8 mouse cellular contexts compared by ENCODE assay signal in the genomic region with DNA sequence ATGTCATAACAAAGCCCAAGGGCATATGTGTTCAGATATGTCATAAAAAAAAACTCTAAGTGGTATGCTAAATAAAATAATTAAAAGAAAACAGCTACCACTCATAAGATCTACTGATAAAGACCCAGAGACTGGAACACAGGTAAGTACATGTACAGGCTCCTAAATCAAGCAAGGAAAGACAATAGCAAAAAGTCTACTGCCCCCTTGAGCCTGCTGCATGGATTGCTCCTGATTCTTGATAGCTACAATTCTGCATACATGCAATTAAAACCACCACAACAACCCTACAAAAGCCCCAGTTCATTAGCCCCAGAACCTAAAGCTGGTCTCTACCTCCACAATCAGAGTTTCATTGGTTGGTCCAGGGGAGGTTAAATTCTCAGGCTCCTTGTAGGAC.
DNase-seq lines count a peak whose midpoint lies in the region; ATAC-seq and TF ChIP-seq lines count a peak whose summit lies in the region.

No protein-coding gene starts in this region.

- TF ChIP-seq CTCF in Patski (IDR thresholded peaks at IDR 0.05) = peak; percentile 75

- peak; percentile 57 to 58 for DNase-seq in cerebellum, postnatal 14 days
- DNase-seq in cerebellum, adult 11 months = no peak
- peak; percentile 39 to 46 for DNase-seq in left cerebral cortex, adult 18-20 months (ENCODE audit: low spot score in 2 of 2)
- no peak for DNase-seq in left cerebral cortex, adult 11 months (ENCODE audit: low spot score)
- no peak for DNase-seq in Patski (ENCODE audit: low read depth, low spot score)
- DNase-seq in layer of hippocampus, postnatal 10 days (ENCODE audit: low spot score in 2 of 2) = peak; percentile 24 to 33
- DNase-seq in spleen, postnatal 14 days (ENCODE audit: low spot score in 2 of 2) = no peak
- no peak for DNase-seq in ovary, adult 18-20 months (ENCODE audit: low spot score)

- ATAC-seq in Patski = no peak

- CTCF ChIA-PET in Patski (lab: Charles Lee) = interaction anchor here (0.8 to 2.6 kb wide), 20 partner anchors 11 to 162 kb away, joined by 3 to 30 read pairs (median 4); no protein-coding TSS in a partner anchor

- in situ Hi-C loops in Patski (cut with MboI; ENCODE audit: low pct_unique_long_range_greater_than_20kb) = loop anchor here (5.0 to 10.0 kb wide), 2 partner anchors 125 to 227 kb away; no protein-coding TSS in a partner anchor

- no peaks in the 10 kb centered on the region for H3K27me3 ChIP-seq in Patski

- POLR2A ChIA-PET in Patski (lab: Charles Lee) = interaction anchor here (1.1 kb wide), 1 partner anchor 123 kb away, joined by 4 read pairs; no protein-coding TSS in a partner anchor

Comparison
In these comparisons a context has a peak if more than half of its experiments do, and no peak if none do; other contexts are left out.
1. DNase-seq: peak in cerebellum, postnatal 14 days (2 of 2), left cerebral cortex, adult 18-20 months (2 of 2) and layer of hippocampus, postnatal 10 days (2 of 2); none in cerebellum, adult 11 months (single experiment), left cerebral cortex, adult 11 months (single experiment), Patski (single experiment), spleen, postnatal 14 days (0 of 2) and ovary, adult 18-20 months (single experiment).